Mouse (Mus musculus) spleen, adult 2 months (tissue): Measurements from ENCODE around the gene Tmem178.

Source experiments
- CTCF ChIP-seq: fragments of 200-500 bp; IDR thresholded peaks from 2 replicates; pipeline ENCODE4 v1.5.1; 2011; ENCODE audit warnings: mild to moderate bottlenecking, inconsistent platforms; ENCODE audit not compliant: insufficient read depth, insufficient read length, insufficient replicate concordance; ENCODE audit errors: extremely low read depth
- POLR2A ChIP-seq: fragments of 200-500 bp; IDR thresholded peaks from 2 replicates; pipeline ENCODE4 v1.6.1; 2011; ENCODE audit warnings: low read depth, low read length, inconsistent platforms

DNA sequence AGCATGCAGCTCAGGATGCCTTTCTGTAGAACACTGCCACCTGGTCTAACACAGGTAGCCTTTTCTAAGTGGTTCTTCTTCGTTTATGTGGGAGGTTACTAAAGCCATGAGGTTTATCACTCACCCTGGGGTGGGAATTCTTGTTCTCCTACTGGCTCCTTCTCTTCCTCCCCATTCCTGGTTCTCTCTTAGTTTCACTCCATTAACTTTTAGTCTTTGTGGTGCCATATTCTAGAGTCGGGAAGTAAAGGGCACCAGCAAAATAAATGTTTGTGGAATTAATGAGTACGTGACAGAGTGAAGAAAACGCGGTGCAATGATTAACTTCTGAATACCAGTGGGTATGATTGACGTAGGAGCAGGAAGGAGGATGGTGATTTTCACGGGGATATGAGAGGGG, 28.5 kb downstream of the Tmem178 start:
- no peak for TF ChIP-seq CTCF
- no peak for TF ChIP-seq POLR2A
